Mouse (Mus musculus): ENCODE data around the gene Abcb8.
A peak's percentile ranks its signal among the peaks of the same experiment; 100 is the strongest.

Gene Abcb8

GRCm38 (mm10) chr5:24393392-24393997, at the start of gene Abcb8:
Gene Abcb8, plus strand, starts transcription at chr5:24393663.
- peak; percentile 94 for DNase-seq

- no peak for DNase-seq
Measured at GRCm38 (mm10) chr5:24343977-24344436, 49.5 kb upstream of the Abcb8 start.

GRCm38 (mm10) chr5:24344477-24345051, 48.9 kb upstream of the Abcb8 start:
- peak; percentile 46 for DNase-seq

GRCm38 (mm10) chr5:24346313-24346712, 47.1 kb upstream of the Abcb8 start:
- DNase-seq = no peak

- DNase-seq = peak; percentile 56
Measured at GRCm38 (mm10) chr5:24347186-24347875, 46.1 kb upstream of the Abcb8 start.

- peak; percentile 86 for DNase-seq
Measured at GRCm38 (mm10) chr5:24348128-24348527, 45.3 kb upstream of the Abcb8 start.

GRCm38 (mm10) chr5:24348546-24348945, 44.9 kb upstream of the Abcb8 start:
- DNase-seq = no peak

GRCm38 (mm10) chr5:24350073-24350472, 43.4 kb upstream of the Abcb8 start:
- DNase-seq = no peak

- no peak for DNase-seq
Measured at GRCm38 (mm10) chr5:24350531-24351250, 42.8 kb upstream of the Abcb8 start.

- no peak for DNase-seq
Measured at GRCm38 (mm10) chr5:24351278-24351677, 42.2 kb upstream of the Abcb8 start, which contains the start of gene Kcnh2. Gene Kcnh2, minus strand, starts transcription at chr5:24351604.

GRCm38 (mm10) chr5:24351701-24352171, 41.7 kb upstream of the Abcb8 start:
- DNase-seq = peak; percentile 61

GRCm38 (mm10) chr5:24352251-24352859, 41.1 kb upstream of the Abcb8 start:
- DNase-seq = no peak

- no peak for DNase-seq
Measured at GRCm38 (mm10) chr5:24353327-24353726, 40.1 kb upstream of the Abcb8 start.

GRCm38 (mm10) chr5:24356764-24357163, 36.7 kb upstream of the Abcb8 start:
- no peak for DNase-seq

- DNase-seq = peak; percentile 87
Measured at GRCm38 (mm10) chr5:24357461-24357860, 36.0 kb upstream of the Abcb8 start.

GRCm38 (mm10) chr5:24360792-24361454, 32.5 kb upstream of the Abcb8 start:
- peak; percentile 88 for DNase-seq

- DNase-seq = no peak
Measured at GRCm38 (mm10) chr5:24363467-24363866, 30.0 kb upstream of the Abcb8 start.

- DNase-seq = no peak
Measured at GRCm38 (mm10) chr5:24364061-24364460, 29.4 kb upstream of the Abcb8 start.

GRCm38 (mm10) chr5:24364508-24364907, 29.0 kb upstream of the Abcb8 start, which contains the start of gene Nos3:
Gene Nos3, plus strand, starts transcription at chr5:24364810.
- peak; percentile 66 for DNase-seq

- DNase-seq = no peak
Measured at GRCm38 (mm10) chr5:24364963-24365362, 28.5 kb upstream of the Abcb8 start.

GRCm38 (mm10) chr5:24365528-24365927, 27.9 kb upstream of the Abcb8 start:
- no peak for DNase-seq

GRCm38 (mm10) chr5:24366426-24366825, 27.0 kb upstream of the Abcb8 start:
- no peak for DNase-seq

Data from lung, postnatal 36 days (tissue).